Mouse (Mus musculus): Measurements from ENCODE around the gene Edem3.
"Not testable (repeated sequence)": the region's sequence is repeated elsewhere in the genome, so short reads cannot be mapped to it uniquely, and the experiment has no call there.

Gene Edem3

GRCm38 (mm10) chr1:151831791-151832190, 76.6 kb downstream of the Edem3 start:
- TF ChIP-seq NANOG (IDR thresholded peaks at IDR 0.05; ENCODE audit: borderline replicate concordance, low read length) (no peak), CTCF (conservative IDR thresholded peaks at IDR 0.05; ENCODE audit: low read length) (no peak), POU5F1 (IDR thresholded peaks at IDR 0.05; ENCODE audit: borderline replicate concordance, low read length) (no peak)
- H3K27me3 ChIP-seq (ENCODE audit: insufficient read depth, low read length) = no peaks in the 10 kb centered on the region
- H3K4me3 ChIP-seq (replicated peaks; ENCODE audit: low read length) = no peak overlapping the region
- peaks cover 7% of the 10 kb centered on the region for H3K9me3 ChIP-seq (ENCODE audit: low read length)
- no peaks in the 10 kb centered on the region for H3K36me3 ChIP-seq (ENCODE audit: insufficient read depth, low read length)
- peaks cover 6% of the 10 kb centered on the region for H3K4me1 ChIP-seq (replicated peaks; ENCODE audit: low read depth, low read length)

GRCm38 (mm10) chr1:151835261-151835660, 80.1 kb downstream of the Edem3 start:
- H3K9me3 ChIP-seq (ENCODE audit: low read length) = peaks cover 7% of the 10 kb centered on the region
- H3K4me3 ChIP-seq (replicated peaks; ENCODE audit: low read length) = no peak overlapping the region
- TF ChIP-seq POU5F1 (IDR thresholded peaks at IDR 0.05; ENCODE audit: borderline replicate concordance, low read length) = no peak
- TF ChIP-seq NANOG (IDR thresholded peaks at IDR 0.05; ENCODE audit: borderline replicate concordance, low read length) = no peak
- no peak for TF ChIP-seq CTCF (conservative IDR thresholded peaks at IDR 0.05; ENCODE audit: low read length)
- no peaks in the 10 kb centered on the region for H3K36me3 ChIP-seq (ENCODE audit: insufficient read depth, low read length)
- no peaks in the 10 kb centered on the region for H3K27me3 ChIP-seq (ENCODE audit: insufficient read depth, low read length)
- peaks cover 6% of the 10 kb centered on the region for H3K4me1 ChIP-seq (replicated peaks; ENCODE audit: low read depth, low read length)

GRCm38 (mm10) chr1:151840345-151840744, 85.2 kb downstream of the Edem3 start:
- H3K27me3 ChIP-seq (ENCODE audit: insufficient read depth, low read length); H3K36me3 ChIP-seq (ENCODE audit: insufficient read depth, low read length); H3K9me3 ChIP-seq (ENCODE audit: low read length); H3K4me3 ChIP-seq (replicated peaks; ENCODE audit: low read length); H3K4me1 ChIP-seq (replicated peaks; ENCODE audit: low read depth, low read length): not testable (repeated sequence)

- H3K27me3 ChIP-seq (ENCODE audit: insufficient read depth, low read length) = no peaks in the 10 kb centered on the region; the same call in 1 of the 2 replicates
- H3K36me3 ChIP-seq (ENCODE audit: insufficient read depth, low read length) = no peaks in the 10 kb centered on the region
- TF ChIP-seq CTCF (conservative IDR thresholded peaks at IDR 0.05; ENCODE audit: low read length) (no peak), POU5F1 (IDR thresholded peaks at IDR 0.05; ENCODE audit: borderline replicate concordance, low read length) (no peak), NANOG (IDR thresholded peaks at IDR 0.05; ENCODE audit: borderline replicate concordance, low read length) (no peak)
- H3K9me3 ChIP-seq (ENCODE audit: low read length) = no peaks in the 10 kb centered on the region
- peaks cover 18% of the 10 kb centered on the region for H3K4me1 ChIP-seq (replicated peaks; ENCODE audit: low read depth, low read length)
- H3K4me3 ChIP-seq (replicated peaks; ENCODE audit: low read length) = no peak overlapping the region
Observed at GRCm38 (mm10) chr1:151845252-151845832, 90.2 kb downstream of the Edem3 start.

GRCm38 (mm10) chr1:151845926-151846782, 91.0 kb downstream of the Edem3 start:
- Histone ChIP-seq H3K4me3 (replicated peaks; ENCODE audit: low read length) (0 out of 2 replicates have a peak overlapping the region, but pooled peaks have one; percentile 29), H3K27me3 (ENCODE audit: insufficient read depth, low read length) (no peaks in the 10 kb centered on the region; the same call in 1 of the 2 replicates), H3K9me3 (ENCODE audit: low read length) (no peaks in the 10 kb centered on the region), H3K36me3 (ENCODE audit: insufficient read depth, low read length) (no peaks in the 10 kb centered on the region), H3K4me1 (replicated peaks; ENCODE audit: low read depth, low read length) (peaks cover 18% of the 10 kb centered on the region)
- TF ChIP-seq NANOG (IDR thresholded peaks at IDR 0.05; ENCODE audit: borderline replicate concordance, low read length) = no peak
- peak; percentile 30; the same call in 1 of the 2 replicates for TF ChIP-seq CTCF (conservative IDR thresholded peaks at IDR 0.05; ENCODE audit: low read length)
- no peak for TF ChIP-seq POU5F1 (IDR thresholded peaks at IDR 0.05; ENCODE audit: borderline replicate concordance, low read length)

- Histone ChIP-seq H3K4me3 (replicated peaks; ENCODE audit: low read length) (no peak overlapping the region), H3K9me3 (ENCODE audit: low read length) (no peaks in the 10 kb centered on the region), H3K36me3 (ENCODE audit: insufficient read depth, low read length) (no peaks in the 10 kb centered on the region), H3K4me1 (replicated peaks; ENCODE audit: low read depth, low read length) (peaks cover 18% of the 10 kb centered on the region), H3K27me3 (ENCODE audit: insufficient read depth, low read length) (no peaks in the 10 kb centered on the region; the same call in 1 of the 2 replicates)
- TF ChIP-seq NANOG (IDR thresholded peaks at IDR 0.05; ENCODE audit: borderline replicate concordance, low read length) (no peak), CTCF (conservative IDR thresholded peaks at IDR 0.05; ENCODE audit: low read length) (no peak), POU5F1 (IDR thresholded peaks at IDR 0.05; ENCODE audit: borderline replicate concordance, low read length) (no peak)
Observed at GRCm38 (mm10) chr1:151848286-151848685, 93.1 kb downstream of the Edem3 start.

- H3K36me3 ChIP-seq (ENCODE audit: insufficient read depth, low read length) = no peaks in the 10 kb centered on the region
- no peaks in the 10 kb centered on the region; the same call in 1 of the 2 replicates for H3K27me3 ChIP-seq (ENCODE audit: insufficient read depth, low read length)
- no peak for TF ChIP-seq POU5F1 (IDR thresholded peaks at IDR 0.05; ENCODE audit: borderline replicate concordance, low read length)
- no peak for TF ChIP-seq CTCF (conservative IDR thresholded peaks at IDR 0.05; ENCODE audit: low read length)
- TF ChIP-seq NANOG (IDR thresholded peaks at IDR 0.05; ENCODE audit: borderline replicate concordance, low read length) = no peak
- H3K9me3 ChIP-seq (ENCODE audit: low read length) = no peaks in the 10 kb centered on the region
- peaks cover 18% of the 10 kb centered on the region for H3K4me1 ChIP-seq (replicated peaks; ENCODE audit: low read depth, low read length)
- H3K4me3 ChIP-seq (replicated peaks; ENCODE audit: low read length) = peak overlapping the region; percentile 32; the same call in 1 of the 2 replicates
Observed at GRCm38 (mm10) chr1:151849993-151850608, 94.9 kb downstream of the Edem3 start.

GRCm38 (mm10) chr1:151851051-151851848, 96.1 kb downstream of the Edem3 start:
- Histone ChIP-seq H3K36me3 (ENCODE audit: insufficient read depth, low read length) (no peaks in the 10 kb centered on the region), H3K9me3 (ENCODE audit: low read length) (no peaks in the 10 kb centered on the region), H3K4me1 (replicated peaks; ENCODE audit: low read depth, low read length) (peaks cover 13% of the 10 kb centered on the region), H3K4me3 (replicated peaks; ENCODE audit: low read length) (no peak overlapping the region), H3K27me3 (ENCODE audit: insufficient read depth, low read length) (no peaks in the 10 kb centered on the region; the same call in 1 of the 2 replicates)
- TF ChIP-seq CTCF (conservative IDR thresholded peaks at IDR 0.05; ENCODE audit: low read length) = 0 out of 2 replicates have a peak, but pooled peaks have one; percentile 6
- no peak for TF ChIP-seq NANOG (IDR thresholded peaks at IDR 0.05; ENCODE audit: borderline replicate concordance, low read length)

Data from E14TG2a.4 (cell line).